Mouse (Mus musculus) NIH3T3 (cell line): ENCODE results near the gene Rbfox1.

Experiments
- DNase-seq: peaks from one replicate; pipeline ENCODE4 v3.0.0-alpha.2; 2012; ENCODE audit warnings: low read depth

The Rbfox1 gene

GRCm38 (mm10) chr16:6479616-6480410 lies 594.7 kb downstream of the Rbfox1 start:
- no peak for DNase-seq

GRCm38 (mm10) chr16:6480411-6480728 lies 595.2 kb downstream of the Rbfox1 start:
- DNase-seq = peak; percentile 80

GRCm38 (mm10) chr16:6483628-6484027 lies 598.5 kb downstream of the Rbfox1 start:
- DNase-seq = no peak

- DNase-seq = no peak
Measured at GRCm38 (mm10) chr16:6485631-6486030, 600.5 kb downstream of the Rbfox1 start.

GRCm38 (mm10) chr16:6502219-6502618 lies 617.1 kb downstream of the Rbfox1 start:
- DNase-seq = peak; percentile 8

- DNase-seq = peak; percentile 46
Measured at GRCm38 (mm10) chr16:6503573-6504331, 618.6 kb downstream of the Rbfox1 start.

- DNase-seq = no peak
Measured at GRCm38 (mm10) chr16:6508924-6509323, 623.8 kb downstream of the Rbfox1 start.

GRCm38 (mm10) chr16:6519474-6519873 lies 634.3 kb downstream of the Rbfox1 start:
- DNase-seq = no peak

- DNase-seq = no peak
Measured at GRCm38 (mm10) chr16:6525507-6526170, 640.5 kb downstream of the Rbfox1 start.

GRCm38 (mm10) chr16:6531459-6531858 lies 646.3 kb downstream of the Rbfox1 start:
- DNase-seq = no peak

GRCm38 (mm10) chr16:6532077-6532995 lies 647.2 kb downstream of the Rbfox1 start:
- DNase-seq = no peak

GRCm38 (mm10) chr16:6555776-6556175 lies 670.6 kb downstream of the Rbfox1 start:
- no peak for DNase-seq

GRCm38 (mm10) chr16:6557726-6558125 lies 672.6 kb downstream of the Rbfox1 start:
- DNase-seq = no peak

GRCm38 (mm10) chr16:6584700-6585099 lies 699.5 kb downstream of the Rbfox1 start:
- no peak for DNase-seq

- no peak for DNase-seq
Measured at GRCm38 (mm10) chr16:6585204-6585603, 700.0 kb downstream of the Rbfox1 start.

GRCm38 (mm10) chr16:6616526-6616925 lies 731.4 kb downstream of the Rbfox1 start:
- DNase-seq = no peak

GRCm38 (mm10) chr16:6640330-6640729 lies 755.2 kb downstream of the Rbfox1 start:
- DNase-seq = no peak

GRCm38 (mm10) chr16:6646941-6647340 lies 761.8 kb downstream of the Rbfox1 start:
- DNase-seq = no peak

GRCm38 (mm10) chr16:6648753-6649152 lies 763.6 kb downstream of the Rbfox1 start:
- DNase-seq = no peak

- DNase-seq = no peak
Measured at GRCm38 (mm10) chr16:6658594-6658993, 773.4 kb downstream of the Rbfox1 start.

GRCm38 (mm10) chr16:6686076-6686757 lies 801.1 kb downstream of the Rbfox1 start:
- peak; percentile 11 for DNase-seq
